Mouse (Mus musculus) kidney, embryonic 14.5 days (tissue): ENCODE data around the gene Tbx3. TPM values are rescaled to one million over a fixed set of nuclear protein-coding genes. Genes with fewer than 3 reads are reported as not detected.

Source experiments
- ATAC-seq: fragments of 200-750 bp; cut with Nextera tagmentation; 2 replicates; pipeline ENCODE4 v1.8.0; 2017; ENCODE audit warnings: moderate number of reproducible peaks, mild to moderate bottlenecking, moderate TSS enrichment, moderate library complexity; ENCODE audit not compliant: low FRiP score, low TSS enrichment
- H3K27ac ChIP-seq: fragments of 300-500 bp; sonication (generic); 2 replicates; pipeline ENCODE4 v1.5.1; 2014; ENCODE audit warnings: low read depth, mild to moderate bottlenecking, low read length, moderate library complexity, mixed read lengths
- H3K27me3 ChIP-seq: fragments of 300-500 bp; sonication (generic); 2 replicates; pipeline ENCODE4 v1.6.1; 2014; ENCODE audit warnings: mild to moderate bottlenecking, low read length; ENCODE audit not compliant: control insufficient read depth, insufficient read depth
- H3K36me3 ChIP-seq: fragments of 300-500 bp; sonication (generic); 2 replicates; pipeline ENCODE4 v1.6.1; 2014; ENCODE audit warnings: low read length, mixed read lengths; ENCODE audit not compliant: control insufficient read depth, insufficient read depth
- H3K4me1 ChIP-seq: fragments of 300-500 bp; sonication (generic); 2 replicates; pipeline ENCODE4 v1.6.1; 2014; ENCODE audit warnings: low read length, mixed read lengths; ENCODE audit not compliant: control insufficient read depth, insufficient read depth
- H3K4me2 ChIP-seq: fragments of 300-500 bp; sonication (generic); replicated peaks from 2 replicates; pipeline ENCODE4 v1.6.1; 2014; ENCODE audit warnings: low read depth, mild to moderate bottlenecking, low read length
- H3K4me3 ChIP-seq: fragments of 300-500 bp; sonication (generic); 2 replicates; pipeline ENCODE4 v1.5.1; 2014; ENCODE audit warnings: mild to moderate bottlenecking, low read length
- H3K9ac ChIP-seq: fragments of 300-500 bp; sonication (generic); 2 replicates; pipeline ENCODE4 v1.6.1; 2014; ENCODE audit warnings: low read depth, mild to moderate bottlenecking, low read length, moderate library complexity
- H3K9me3 ChIP-seq: fragments of 300-500 bp; sonication (generic); 2 replicates; pipeline ENCODE4 v1.6.1; 2016; ENCODE audit warnings: low read length; ENCODE audit not compliant: control insufficient read depth
- WGBS: fragments of 180-500 bp; shearing (Covaris S2); extraction: QIAGEN DNeasy Blood & Tissue Kit; methylation state at CpG from one replicate; pipeline ENCODE4 v1.1.7; 2014; 5-methylcytosine and 5-hydroxymethylcytosine counted together
- polyA plus RNA-seq: library from polyadenylated mRNA; unstranded; fragments of >200 nt; fragmentation: Nextera tagmentation; extraction: Ambion mirVana; gene quantifications from 2 replicates; pipeline ENCODE4 v1.2.1, GENCODE M21; 2014

Gene Tbx3
- polyA plus RNA-seq, 1 experiment from 2014 or later, result 53.3 TPM

DNA sequence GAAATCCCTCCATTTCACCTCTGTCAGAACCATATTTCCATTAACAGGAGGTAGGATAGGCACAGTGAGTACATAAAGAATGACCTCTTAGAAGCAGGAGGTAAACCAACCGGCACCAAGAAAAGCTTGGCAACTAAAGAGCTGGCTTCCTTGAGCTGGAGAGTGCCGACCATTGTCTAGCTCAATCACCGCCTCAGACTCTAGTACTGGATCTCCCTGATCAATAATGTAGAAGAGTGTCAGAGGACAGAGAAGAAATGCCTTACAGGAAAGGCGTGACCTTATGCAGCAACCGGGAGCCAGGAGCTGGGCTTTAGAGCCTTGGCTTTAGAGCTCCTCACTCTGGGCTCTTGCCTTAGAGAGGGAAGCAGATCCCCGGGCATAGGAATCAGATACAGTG is 4.7 kb upstream of the Tbx3 start:
- 13% methylated on average over 6 of the region's 6 CpGs for WGBS
- Histone ChIP-seq H3K4me2 (no peak overlapping the region), H3K4me1 (peaks cover 18% of the 10 kb centered on the region), H3K9me3 (no peaks in the 10 kb centered on the region), H3K27me3 (peaks cover 83% of the 10 kb centered on the region), H3K27ac (no peak overlapping the region), H3K36me3 (no peaks in the 10 kb centered on the region), H3K4me3 (no peak overlapping the region), H3K9ac (no peak overlapping the region)
- no peak for ATAC-seq

GRCm38 (mm10) chr5:119667356-119667940 is 3.0 kb upstream of the Tbx3 start:
- 0 out of 2 replicates have a peak overlapping the region, but pooled peaks have one; percentile 19 for H3K9ac ChIP-seq
- H3K4me3 ChIP-seq, result no peak overlapping the region
- H3K27me3 ChIP-seq, result peaks cover 71% of the 10 kb centered on the region
- no peak for ATAC-seq
- 16% methylated on average over 13 of the region's 13 CpGs for WGBS
- H3K4me1 ChIP-seq, result peaks cover 18% of the 10 kb centered on the region
- H3K9me3 ChIP-seq, result no peaks in the 10 kb centered on the region
- H3K36me3 ChIP-seq, result no peaks in the 10 kb centered on the region
- peak overlapping the region; percentile 64; the same call in 1 of the 2 replicates for H3K4me2 ChIP-seq
- H3K27ac ChIP-seq, result peak overlapping the region; percentile 97; the same call in 1 of the 2 replicates

DNA sequence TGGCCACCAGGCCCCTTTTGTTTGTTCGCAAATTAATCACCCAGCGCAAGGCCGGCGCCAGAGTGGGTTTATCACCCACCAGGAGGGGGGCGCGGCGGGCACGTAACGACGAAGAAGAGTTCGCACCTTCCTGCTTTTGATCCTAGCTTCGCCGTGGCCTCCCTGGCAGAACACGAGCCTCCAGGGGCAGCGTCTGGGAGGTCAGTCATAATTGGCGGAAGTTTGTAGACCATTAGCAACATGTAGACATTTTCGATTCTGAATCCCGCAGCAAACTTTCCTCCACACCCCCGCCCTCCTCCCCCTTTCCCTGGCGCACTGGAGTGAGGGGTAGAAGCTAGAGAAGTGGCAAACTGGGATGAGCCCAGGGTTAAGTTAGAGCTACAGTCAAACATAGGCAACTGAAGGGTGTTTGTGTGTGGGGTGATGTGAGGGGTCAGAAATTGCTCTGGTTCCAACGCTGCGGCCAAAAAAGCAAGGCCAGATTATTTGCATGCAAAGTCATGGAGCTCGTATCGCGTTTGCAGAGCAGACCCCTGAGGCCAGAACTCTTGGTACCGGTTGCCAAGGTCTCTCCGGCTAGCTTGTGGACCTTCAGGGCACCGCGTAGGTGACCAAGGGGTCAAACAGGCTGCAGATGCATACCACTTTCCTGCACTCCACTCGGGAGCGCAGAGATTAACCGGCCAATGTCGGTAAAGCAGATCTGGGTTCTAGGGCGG is 2.1 kb upstream of the Tbx3 start:
- 9% methylated on average over 34 of the region's 34 CpGs for WGBS
- peaks cover 67% of the 10 kb centered on the region for H3K27me3 ChIP-seq
- H3K4me2 ChIP-seq, result peak overlapping the region; percentile 64
- peaks cover 18% of the 10 kb centered on the region for H3K4me1 ChIP-seq
- H3K4me3 ChIP-seq, result peak overlapping the region; percentile 63
- no peak for ATAC-seq
- peak overlapping the region; percentile 92 for H3K9ac ChIP-seq
- no peaks in the 10 kb centered on the region for H3K36me3 ChIP-seq
- no peaks in the 10 kb centered on the region for H3K9me3 ChIP-seq
- peak overlapping the region; percentile 97 for H3K27ac ChIP-seq

DNA sequence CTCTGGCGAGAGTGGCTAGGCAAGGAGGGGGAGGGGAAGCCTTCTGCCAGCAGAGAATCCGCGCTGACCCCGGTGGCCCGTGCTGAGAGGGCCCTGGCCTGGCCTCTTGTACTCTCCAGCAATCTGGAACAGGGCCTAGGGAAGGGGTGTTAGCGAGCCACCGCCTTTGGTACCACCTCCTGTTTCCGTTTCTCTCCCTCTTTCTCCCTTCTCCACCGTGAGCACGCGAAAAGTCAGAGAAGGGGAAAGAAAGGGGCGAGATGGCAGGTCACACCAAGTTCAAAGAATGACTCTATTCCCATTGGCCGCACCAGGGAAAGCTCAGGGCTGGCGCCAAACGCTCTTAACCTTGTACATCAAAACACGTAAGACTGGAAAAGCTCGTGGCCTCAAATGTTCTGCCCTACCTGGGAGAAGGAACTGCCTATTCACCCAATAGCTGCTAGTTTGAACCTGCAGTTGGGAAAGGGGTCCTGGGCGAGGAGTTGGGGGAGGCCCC is 1.5 kb upstream of the Tbx3 start:
- Histone ChIP-seq H3K4me2 (peak overlapping the region; percentile 64), H3K4me3 (peak overlapping the region; percentile 63), H3K36me3 (no peaks in the 10 kb centered on the region), H3K27ac (peak overlapping the region; percentile 97), H3K9ac (peak overlapping the region; percentile 92), H3K27me3 (peaks cover 66% of the 10 kb centered on the region), H3K9me3 (no peaks in the 10 kb centered on the region), H3K4me1 (peaks cover 18% of the 10 kb centered on the region)
- ATAC-seq, result no peak
- WGBS, result 10% methylated on average over 17 of the region's 18 CpGs

- WGBS, result 1% methylated on average over 61 of the region's 61 CpGs
- Histone ChIP-seq H3K9ac (peak overlapping the region; percentile 92), H3K4me1 (peaks cover 18% of the 10 kb centered on the region), H3K4me3 (peak overlapping the region; percentile 63), H3K9me3 (no peaks in the 10 kb centered on the region), H3K36me3 (no peaks in the 10 kb centered on the region), H3K27me3 (peaks cover 63% of the 10 kb centered on the region), H3K27ac (peak overlapping the region; percentile 97), H3K4me2 (peak overlapping the region; percentile 64)
- no peak; the same call in 1 of the 2 replicates for ATAC-seq
Measured at GRCm38 (mm10) chr5:119669741-119670565, 516 bp upstream of the Tbx3 start.

DNA sequence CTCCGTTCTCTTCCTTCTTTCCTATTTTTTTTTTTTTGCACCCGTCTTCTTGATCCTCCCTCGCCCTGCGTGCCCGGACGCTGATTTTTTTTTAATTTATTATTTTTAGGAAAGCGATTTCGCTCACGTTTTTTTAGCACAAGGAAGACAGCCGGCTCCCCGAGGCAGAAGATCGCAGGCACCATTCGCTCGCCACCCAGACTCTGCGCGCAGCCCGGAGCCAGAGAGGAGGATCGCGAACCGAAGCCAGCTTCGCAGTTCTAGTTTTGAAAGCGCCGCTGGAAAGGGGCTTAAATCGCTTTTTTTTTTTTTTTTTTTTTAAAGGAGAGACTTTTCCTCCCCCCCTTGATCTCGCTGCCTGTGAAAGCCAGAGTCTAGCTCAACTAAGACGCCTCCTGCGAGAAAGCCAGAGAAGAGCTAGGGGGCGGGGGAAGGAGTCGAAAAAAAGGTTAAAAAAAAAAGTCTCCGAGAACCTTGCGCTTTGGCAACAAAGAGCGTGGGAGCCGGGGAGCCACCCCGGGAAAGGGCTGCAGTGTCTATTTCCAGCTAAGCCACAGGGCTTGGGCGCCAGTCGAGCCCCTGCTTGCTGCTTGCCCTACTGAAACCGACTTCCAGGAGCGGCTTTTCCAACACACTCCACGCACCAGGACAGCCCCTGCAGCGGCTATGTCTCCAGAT is 794 bp downstream of the Tbx3 start:
- H3K9me3 ChIP-seq, result no peaks in the 10 kb centered on the region
- under 1% methylated on average over 40 of the region's 40 CpGs for WGBS

GRCm38 (mm10) chr5:119671965-119672347 is 1.5 kb downstream of the Tbx3 start:
- Histone ChIP-seq H3K27me3 (peaks cover 61% of the 10 kb centered on the region), H3K4me2 (peak overlapping the region; percentile 64), H3K36me3 (peaks cover 6% of the 10 kb centered on the region; the same call in 1 of the 2 replicates), H3K27ac (peak overlapping the region; percentile 97), H3K4me1 (peaks cover 18% of the 10 kb centered on the region), H3K9me3 (no peaks in the 10 kb centered on the region), H3K4me3 (peak overlapping the region; percentile 63), H3K9ac (peak overlapping the region; percentile 92)
- 0% methylated on average over 23 of the region's 23 CpGs for WGBS
- no peak for ATAC-seq

More for the DNA sequence above, 794 bp downstream of the Tbx3 start:
- peaks cover 63% of the 10 kb centered on the region for H3K27me3 ChIP-seq
- H3K36me3 ChIP-seq, result peaks cover 6% of the 10 kb centered on the region; the same call in 1 of the 2 replicates
- H3K9ac ChIP-seq, result peak overlapping the region; percentile 92
- peaks cover 18% of the 10 kb centered on the region for H3K4me1 ChIP-seq
- ATAC-seq, result no peak
- peak overlapping the region; percentile 64 for H3K4me2 ChIP-seq
- H3K27ac ChIP-seq, result peak overlapping the region; percentile 97
- peak overlapping the region; percentile 63 for H3K4me3 ChIP-seq

DNA sequence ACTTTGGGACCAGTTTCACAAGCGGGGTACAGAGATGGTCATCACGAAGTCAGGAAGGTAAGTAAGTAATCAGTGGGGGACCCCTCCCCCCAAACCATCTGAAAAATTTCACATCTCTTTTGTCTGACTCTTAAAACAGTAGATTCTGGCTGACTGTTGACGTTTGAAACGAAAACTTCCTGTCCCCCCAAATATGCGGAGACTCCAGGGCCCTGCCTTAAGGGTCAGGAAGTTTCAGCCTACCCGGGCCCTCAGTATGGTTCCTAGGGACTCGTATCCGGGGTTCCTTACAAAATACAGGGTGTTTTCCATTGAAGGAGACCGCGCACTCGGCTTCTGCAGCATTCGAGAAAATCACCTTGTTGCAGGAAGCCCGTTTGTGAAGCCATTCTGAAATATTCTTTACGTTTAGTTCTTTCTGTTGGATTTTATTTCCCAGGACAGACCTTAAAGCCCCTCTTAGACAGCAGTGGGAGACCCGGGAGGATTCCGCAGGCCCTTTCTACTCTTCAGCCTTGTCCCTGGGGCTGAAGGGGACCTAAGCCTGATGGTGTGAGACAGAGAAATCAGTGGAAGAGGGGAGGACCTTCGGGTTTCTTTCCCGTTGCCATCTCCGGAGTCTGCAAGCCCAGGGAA is 2.0 kb downstream of the Tbx3 start:
- H3K9ac ChIP-seq, result peak overlapping the region; percentile 92
- peaks cover 61% of the 10 kb centered on the region for H3K27me3 ChIP-seq
- WGBS, result 1% methylated on average over 19 of the region's 19 CpGs
- H3K4me2 ChIP-seq, result peak overlapping the region; percentile 64
- peak overlapping the region; percentile 97 for H3K27ac ChIP-seq
- H3K4me1 ChIP-seq, result peaks cover 18% of the 10 kb centered on the region
- no peak for ATAC-seq
- H3K9me3 ChIP-seq, result no peaks in the 10 kb centered on the region
- H3K36me3 ChIP-seq, result peaks cover 10% of the 10 kb centered on the region; the same call in 1 of the 2 replicates
- peak overlapping the region; percentile 63 for H3K4me3 ChIP-seq
